Mouse (Mus musculus) brain, embryonic 14.5 days (tissue): Measurements from ENCODE around the gene Cpa1.

ENCODE experiments used
- CTCF ChIP-seq: fragments of 200-500 bp; IDR thresholded peaks from 2 replicates; pipeline ENCODE4 v1.5.1; 2012; ENCODE audit warnings: inconsistent platforms, mild to moderate bottlenecking, moderate library complexity, borderline replicate concordance; ENCODE audit not compliant: insufficient read depth, insufficient read length; ENCODE audit errors: extremely low read depth
- POLR2A ChIP-seq: fragments of 200-500 bp; IDR thresholded peaks from 2 replicates; pipeline ENCODE4 v1.6.1; 2012; ENCODE audit warnings: mild to moderate bottlenecking, inconsistent platforms, borderline replicate concordance; ENCODE audit not compliant: poor library complexity, insufficient read depth, insufficient read length, severe bottlenecking; ENCODE audit errors: extremely low read depth

DNA sequence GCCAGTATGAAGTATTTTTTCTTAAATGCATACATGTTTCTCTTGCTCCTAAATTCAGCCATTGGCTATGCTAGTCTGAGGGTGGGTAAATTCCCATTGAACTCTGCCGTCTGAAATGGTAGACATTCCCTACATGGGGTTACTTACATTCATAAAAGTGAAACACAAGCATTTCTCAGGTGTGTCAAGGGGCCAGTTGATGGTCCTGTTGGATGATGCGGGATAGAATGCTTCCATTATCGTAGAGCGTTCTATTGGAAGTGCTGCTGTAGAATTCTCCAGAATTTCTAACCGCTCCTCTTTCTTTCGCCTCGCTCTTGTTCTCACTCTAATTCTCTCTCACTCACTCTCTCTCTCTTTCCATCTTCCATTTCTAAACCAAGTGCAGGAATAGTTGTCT lies 28.3 kb upstream of the Cpa1 start, which contains the start of gene Cpa5:
- no peak for TF ChIP-seq CTCF
- no peak for TF ChIP-seq POLR2A
